Mouse (Mus musculus) thymus, adult 2 months (tissue): Measurements from ENCODE around the gene Arhgef6. TPM values are rescaled to one million over a fixed set of nuclear protein-coding genes. Genes with fewer than 3 reads are reported as not detected.
A peak's percentile ranks its signal among the peaks of the same experiment; 100 is the strongest.

ENCODE experiments used
- DNase-seq: peaks from one replicate; pipeline ENCODE4 v3.0.0; 2021
- H3K27ac ChIP-seq: fragments of 200-500 bp; 2 replicates; pipeline ENCODE4 v1.5.1; 2012; ENCODE audit warnings: low read length, control low read depth; ENCODE audit not compliant: control insufficient read depth, insufficient read depth
- H3K27me3 ChIP-seq: fragments of 200-500 bp; 2 replicates; pipeline ENCODE4 v1.6.1; 2012; ENCODE audit warnings: mild to moderate bottlenecking, low read length, moderate library complexity, mixed read lengths; ENCODE audit not compliant: control insufficient read depth, insufficient read depth
- H3K36me3 ChIP-seq: fragments of 200-500 bp; 2 replicates; pipeline ENCODE4 v1.6.1; 2012; ENCODE audit warnings: mild to moderate bottlenecking, low read length, moderate library complexity; ENCODE audit not compliant: control insufficient read depth, insufficient read depth
- H3K4me1 ChIP-seq: fragments of 200-500 bp; replicated peaks from 2 replicates; pipeline ENCODE4 v1.6.1; 2012; ENCODE audit warnings: low read length; ENCODE audit not compliant: control insufficient read depth, insufficient read depth
- H3K4me3 ChIP-seq: fragments of 200-500 bp; 2 replicates; pipeline ENCODE4 v1.5.1; 2012; ENCODE audit warnings: mild to moderate bottlenecking, low read length, control low read depth, moderate library complexity; ENCODE audit not compliant: control insufficient read depth, insufficient read depth
- CTCF ChIP-seq: fragments of 200-500 bp; IDR thresholded peaks from 2 replicates; pipeline ENCODE4 v1.5.1; 2012; ENCODE audit warnings: mild to moderate bottlenecking, control low read depth, low read length, moderate library complexity, borderline replicate concordance; ENCODE audit not compliant: control insufficient read depth, poor library complexity, insufficient read depth; ENCODE audit errors: extremely low read depth
- POLR2A ChIP-seq: fragments of 200-500 bp; IDR thresholded peaks from 2 replicates; pipeline ENCODE4 v1.6.1; 2012; ENCODE audit warnings: mild to moderate bottlenecking, low read length, control low read depth, moderate library complexity; ENCODE audit not compliant: control insufficient read depth, poor library complexity, insufficient read depth; ENCODE audit errors: extremely low read depth
- WGBS: fragments of 180-500 bp; shearing (Covaris S2); methylation state at CpG from one replicate; pipeline ENCODE4 v1.1.7; 2018; 5-methylcytosine and 5-hydroxymethylcytosine counted together
- polyA plus RNA-seq: library from polyadenylated mRNA; depleted of rRNA; stranded (reverse); fragments of >200 nt; gene quantifications from 2 replicates; pipeline ENCODE4 v1.2.3, GENCODE M21; 2012; rRNA removed

The Arhgef6 gene
- polyA plus RNA-seq, result 68.6 and 78.3 TPM in 2 replicates

GRCm38 (mm10) chrX:57338371-57339211, at the start of gene Arhgef6:
Gene Arhgef6 (minus strand): TSS chrX:57338729.
- WGBS, result 6% methylated on average over 18 of the region's 18 CpGs
- Histone ChIP-seq H3K27me3 (no peaks in the 10 kb centered on the region), H3K4me3 (peak within 1 kb of the TSS; percentile 38), H3K36me3 (0 out of 2 replicates have a peak, but pooled peaks cover 5% of the 10 kb centered on the region), H3K4me1 (peaks cover 7% of the 10 kb centered on the region), H3K27ac (peak within 1 kb of the TSS; percentile 98)
- DNase-seq, result peak; percentile 29
- no peak for TF ChIP-seq CTCF
- TF ChIP-seq POLR2A, result no peak

GRCm38 (mm10) chrX:57380915-57381314, 42.4 kb upstream of the Arhgef6 start:
- Histone ChIP-seq H3K4me3 (no peak overlapping the region), H3K36me3 (peaks cover 53% of the 10 kb centered on the region), H3K27ac (no peak overlapping the region), H3K27me3 (no peaks in the 10 kb centered on the region), H3K4me1 (peaks cover 3% of the 10 kb centered on the region)
- TF ChIP-seq POLR2A (no peak), CTCF (no peak)
- no peak for DNase-seq
- 96% methylated on average over 5 of the region's 5 CpGs for WGBS

GRCm38 (mm10) chrX:57378579-57378978, 40.0 kb upstream of the Arhgef6 start:
- Histone ChIP-seq H3K36me3 (peaks cover 32% of the 10 kb centered on the region), H3K4me3 (no peak overlapping the region), H3K27me3 (no peaks in the 10 kb centered on the region), H3K4me1 (no peaks in the 10 kb centered on the region), H3K27ac (no peak overlapping the region)
- DNase-seq, result no peak
- TF ChIP-seq POLR2A, result no peak
- no peak for TF ChIP-seq CTCF
- 95% methylated on average over 3 of the region's 3 CpGs for WGBS

- TF ChIP-seq CTCF (no peak), POLR2A (no peak)
- H3K27ac ChIP-seq, result no peak overlapping the region
- H3K27me3 ChIP-seq, result no peaks in the 10 kb centered on the region
- H3K4me1 ChIP-seq, result no peaks in the 10 kb centered on the region
- peaks cover 24% of the 10 kb centered on the region for H3K36me3 ChIP-seq
- WGBS, result 89% methylated on average over 3 of the region's 3 CpGs
- no peak overlapping the region for H3K4me3 ChIP-seq
- no peak for DNase-seq
These were observed 38.6 kb upstream of the Arhgef6 start for GRCm38 (mm10) chrX:57377096-57377495.

- Histone ChIP-seq H3K4me1 (no peaks in the 10 kb centered on the region), H3K4me3 (no peak overlapping the region), H3K27me3 (no peaks in the 10 kb centered on the region), H3K27ac (no peak overlapping the region), H3K36me3 (peaks cover 16% of the 10 kb centered on the region)
- TF ChIP-seq CTCF (no peak), POLR2A (no peak)
- 88% methylated on average over 2 of the region's 2 CpGs for WGBS
- DNase-seq, result no peak
These were observed 35.5 kb upstream of the Arhgef6 start for GRCm38 (mm10) chrX:57374029-57374428.

GRCm38 (mm10) chrX:57373543-57373942, 35.0 kb upstream of the Arhgef6 start:
- TF ChIP-seq CTCF (no peak), POLR2A (no peak)
- Histone ChIP-seq H3K36me3 (peaks cover 12% of the 10 kb centered on the region), H3K4me3 (no peak overlapping the region), H3K27me3 (no peaks in the 10 kb centered on the region), H3K27ac (no peak overlapping the region), H3K4me1 (no peaks in the 10 kb centered on the region)
- DNase-seq, result no peak
- 100% methylated on average over 2 of the region's 2 CpGs for WGBS
